Mouse (Mus musculus) embryonic facial prominence, embryonic 13.5 days (tissue): ENCODE data around the gene Tcte1. TPM values are rescaled to one million over a fixed set of nuclear protein-coding genes. Genes with fewer than 3 reads are reported as not detected.

Experiments used
- ATAC-seq: fragments of 200-750 bp; cut with Nextera tagmentation; 2 replicates; pipeline ENCODE4 v1.8.0; 2017; ENCODE audit warnings: low read depth; ENCODE audit not compliant: insufficient number of reproducible peaks, insufficient read depth, low FRiP score, low TSS enrichment
- H3K27ac ChIP-seq: fragments of 300-500 bp; sonication (generic); 2 replicates; pipeline ENCODE4 v1.5.1; 2015; ENCODE audit warnings: moderate library complexity, mild to moderate bottlenecking, inconsistent platforms
- H3K27me3 ChIP-seq: fragments of 300-500 bp; sonication (generic); 2 replicates; pipeline ENCODE4 v1.6.1; 2015; ENCODE audit warnings: mild to moderate bottlenecking, inconsistent platforms
- H3K36me3 ChIP-seq: fragments of 300-500 bp; sonication (generic); 2 replicates; pipeline ENCODE4 v1.6.1; 2015; ENCODE audit warnings: mild to moderate bottlenecking, inconsistent platforms
- H3K4me1 ChIP-seq: fragments of 300-500 bp; sonication (generic); 2 replicates; pipeline ENCODE4 v1.6.1; 2015; ENCODE audit warnings: inconsistent platforms
- H3K4me2 ChIP-seq: fragments of 300-500 bp; sonication (generic); 2 replicates; pipeline ENCODE4 v1.6.1; 2015; ENCODE audit warnings: moderate library complexity, mild to moderate bottlenecking, inconsistent platforms
- H3K4me3 ChIP-seq: fragments of 300-500 bp; sonication (generic); 2 replicates; pipeline ENCODE4 v1.5.1; 2015; ENCODE audit warnings: mild to moderate bottlenecking, inconsistent platforms
- H3K9ac ChIP-seq: fragments of 300-500 bp; sonication (generic); 2 replicates; pipeline ENCODE4 v1.6.1; 2015; ENCODE audit warnings: mild to moderate bottlenecking, inconsistent platforms
- H3K9me3 ChIP-seq: fragments of 300-500 bp; sonication (generic); 2 replicates; pipeline ENCODE4 v1.6.1; 2016; ENCODE audit warnings: inconsistent platforms
- WGBS: fragments of 180-500 bp; shearing (Covaris S2); methylation state at CpG from one replicate; pipeline ENCODE4 v1.1.7; 2015; ENCODE audit warnings: mixed read lengths; 5-methylcytosine and 5-hydroxymethylcytosine counted together
- polyA plus RNA-seq: library from polyadenylated mRNA; unstranded; fragments of >200 nt; fragmentation: Nextera tagmentation; extraction: Ambion mirVana; gene quantifications from 2 replicates; pipeline ENCODE4 v1.2.1, GENCODE M21; 2015

The Tcte1 gene
- 1.0 and 1.1 TPM in 2 replicates for polyA plus RNA-seq

GRCm38 (mm10) chr17:45523263-45523662, at the start of gene Tcte1:
Gene Tcte1 (plus strand): TSS chr17:45523434.
- no peaks in the 10 kb centered on the region for H3K9me3 ChIP-seq
- peaks cover 40% of the 10 kb centered on the region for H3K27me3 ChIP-seq
- H3K27ac ChIP-seq, result no peak within 1 kb of the TSS
- ATAC-seq, result peak; percentile 44; the same call in 1 of the 2 replicates
- 0% methylated on average over 21 of the region's 21 CpGs for WGBS
- H3K36me3 ChIP-seq, result peaks cover 28% of the 10 kb centered on the region
- peak within 1 kb of the TSS; percentile 78 for H3K4me2 ChIP-seq
- H3K4me1 ChIP-seq, result peaks cover 21% of the 10 kb centered on the region
- H3K4me3 ChIP-seq, result peak within 1 kb of the TSS; percentile 45
- peak within 1 kb of the TSS; percentile 70 for H3K9ac ChIP-seq

DNA sequence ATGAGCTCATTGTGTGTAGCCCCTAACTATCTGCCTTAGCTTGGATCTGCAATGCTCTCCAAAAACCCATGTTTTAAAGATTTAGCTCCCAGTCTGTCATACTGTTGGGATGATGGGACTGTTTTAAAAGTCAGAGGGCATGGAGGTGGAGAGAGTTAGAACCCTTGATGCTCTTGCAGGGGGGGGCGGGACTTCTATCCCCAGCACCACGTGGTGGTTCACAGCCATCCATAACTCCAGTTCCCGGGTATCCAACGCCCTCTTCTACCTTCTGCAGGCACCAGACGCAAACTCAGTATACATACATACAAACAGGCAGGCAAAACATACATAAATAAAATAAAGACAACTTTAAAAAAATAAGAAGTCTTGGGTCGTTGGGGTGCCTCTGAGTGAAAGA, 49.6 kb upstream of the Tcte1 start:
- Histone ChIP-seq H3K36me3 (no peaks in the 10 kb centered on the region), H3K9ac (no peak overlapping the region), H3K4me2 (no peak overlapping the region), H3K4me1 (peaks cover 10% of the 10 kb centered on the region; the same call in 1 of the 2 replicates), H3K4me3 (no peak overlapping the region), H3K9me3 (no peaks in the 10 kb centered on the region), H3K27ac (no peak overlapping the region), H3K27me3 (peaks cover 47% of the 10 kb centered on the region)
- ATAC-seq, result no peak
- 71% methylated on average over 6 of the region's 6 CpGs for WGBS

- Histone ChIP-seq H3K27me3 (peaks cover 47% of the 10 kb centered on the region), H3K4me2 (peak overlapping the region; percentile 70), H3K9me3 (no peaks in the 10 kb centered on the region), H3K4me3 (peak overlapping the region; percentile 46), H3K9ac (peak overlapping the region; percentile 61), H3K4me1 (peaks cover 10% of the 10 kb centered on the region; the same call in 1 of the 2 replicates), H3K27ac (no peak overlapping the region), H3K36me3 (no peaks in the 10 kb centered on the region)
- ATAC-seq, result no peak
- WGBS, result 73% methylated on average over 8 of the region's 8 CpGs
Observed at GRCm38 (mm10) chr17:45474146-45474545, 49.1 kb upstream of the Tcte1 start.

GRCm38 (mm10) chr17:45474669-45475465, 48.4 kb upstream of the Tcte1 start, which contains the start of gene Spats1:
Gene Spats1 (minus strand): TSS chr17:45475415.
- H3K27ac ChIP-seq, result no peak within 1 kb of the TSS
- 0 out of 2 replicates have a peak, but pooled peaks have one; percentile 52 for ATAC-seq
- H3K4me2 ChIP-seq, result peak within 1 kb of the TSS; percentile 70
- H3K9ac ChIP-seq, result peak within 1 kb of the TSS; percentile 61
- 6% methylated on average over 30 of the region's 30 CpGs for WGBS
- peak within 1 kb of the TSS; percentile 46 for H3K4me3 ChIP-seq
- H3K27me3 ChIP-seq, result peaks cover 47% of the 10 kb centered on the region
- H3K4me1 ChIP-seq, result peaks cover 10% of the 10 kb centered on the region; the same call in 1 of the 2 replicates
- no peaks in the 10 kb centered on the region for H3K36me3 ChIP-seq
- H3K9me3 ChIP-seq, result no peaks in the 10 kb centered on the region

- Histone ChIP-seq H3K36me3 (no peaks in the 10 kb centered on the region), H3K9ac (no peak overlapping the region), H3K27me3 (peaks cover 44% of the 10 kb centered on the region), H3K4me3 (no peak overlapping the region), H3K4me2 (no peak overlapping the region), H3K9me3 (no peaks in the 10 kb centered on the region; the same call in 1 of the 2 replicates), H3K4me1 (peaks cover 10% of the 10 kb centered on the region; the same call in 1 of the 2 replicates), H3K27ac (no peak overlapping the region)
- ATAC-seq, result no peak
- WGBS, result 17% methylated on average over 12 of the region's 12 CpGs
Observed at GRCm38 (mm10) chr17:45478234-45478825, 44.9 kb upstream of the Tcte1 start.

GRCm38 (mm10) chr17:45480429-45480828, 42.8 kb upstream of the Tcte1 start:
- Histone ChIP-seq H3K4me3 (no peak overlapping the region), H3K4me1 (no peaks in the 10 kb centered on the region), H3K9ac (no peak overlapping the region), H3K36me3 (no peaks in the 10 kb centered on the region), H3K9me3 (no peaks in the 10 kb centered on the region; the same call in 1 of the 2 replicates), H3K4me2 (no peak overlapping the region), H3K27me3 (peaks cover 24% of the 10 kb centered on the region), H3K27ac (no peak overlapping the region)
- no peak for ATAC-seq
- WGBS, result 30% methylated on average over 2 of the region's 2 CpGs

- Histone ChIP-seq H3K4me2 (no peak overlapping the region), H3K4me3 (no peak overlapping the region), H3K9me3 (no peaks in the 10 kb centered on the region; the same call in 1 of the 2 replicates), H3K4me1 (no peaks in the 10 kb centered on the region), H3K27me3 (no peaks in the 10 kb centered on the region), H3K9ac (no peak overlapping the region), H3K27ac (no peak overlapping the region), H3K36me3 (no peaks in the 10 kb centered on the region)
- WGBS, result 86% methylated on average over 7 of the region's 7 CpGs
- no peak for ATAC-seq
Observed at GRCm38 (mm10) chr17:45485581-45485980, 37.7 kb upstream of the Tcte1 start.

GRCm38 (mm10) chr17:45487216-45487615, 36.0 kb upstream of the Tcte1 start:
- no peaks in the 10 kb centered on the region for H3K36me3 ChIP-seq
- H3K4me1 ChIP-seq, result no peaks in the 10 kb centered on the region
- no peaks in the 10 kb centered on the region for H3K27me3 ChIP-seq
- ATAC-seq, result no peak
- H3K4me2 ChIP-seq, result no peak overlapping the region
- no peaks in the 10 kb centered on the region for H3K9me3 ChIP-seq
- H3K9ac ChIP-seq, result no peak overlapping the region
- 13% methylated on average over 5 of the region's 5 CpGs for WGBS
- H3K4me3 ChIP-seq, result no peak overlapping the region
- no peak overlapping the region for H3K27ac ChIP-seq

GRCm38 (mm10) chr17:45488321-45489254, 34.6 kb upstream of the Tcte1 start:
- Histone ChIP-seq H3K4me3 (no peak overlapping the region), H3K9me3 (no peaks in the 10 kb centered on the region), H3K27me3 (peaks cover 3% of the 10 kb centered on the region; the same call in 1 of the 2 replicates), H3K9ac (no peak overlapping the region), H3K27ac (no peak overlapping the region), H3K4me1 (0 out of 2 replicates have a peak, but pooled peaks cover 2% of the 10 kb centered on the region), H3K36me3 (no peaks in the 10 kb centered on the region), H3K4me2 (no peak overlapping the region)
- WGBS, result 86% methylated on average over 23 of the region's 23 CpGs
- ATAC-seq, result no peak

GRCm38 (mm10) chr17:45489736-45490135, 33.5 kb upstream of the Tcte1 start:
- Histone ChIP-seq H3K27me3 (peaks cover 4% of the 10 kb centered on the region; the same call in 1 of the 2 replicates), H3K27ac (no peak overlapping the region), H3K36me3 (no peaks in the 10 kb centered on the region), H3K4me3 (no peak overlapping the region), H3K4me1 (0 out of 2 replicates have a peak, but pooled peaks cover 6% of the 10 kb centered on the region), H3K4me2 (no peak overlapping the region), H3K9me3 (no peaks in the 10 kb centered on the region), H3K9ac (no peak overlapping the region)
- no peak for ATAC-seq
- 86% methylated on average over 6 of the region's 6 CpGs for WGBS
